Mouse (Mus musculus) frontal cortex, adult (tissue): ENCODE measurements around the gene Btbd1.
"Not testable (repeated sequence)": the region's sequence is repeated elsewhere in the genome, so short reads cannot be mapped to it uniquely, and the experiment has no call there.

ENCODE experiments used
- ATAC-seq: cut with Nextera tagmentation; 2 replicates; pipeline ENCODE4 v1.9.2; 2017; ENCODE audit warnings: mild to moderate bottlenecking, moderate library complexity, mixed read lengths; ENCODE audit not compliant: low TSS enrichment

Gene Btbd1

GRCm38 (mm10) chr7:81849633-81850032 is 20.4 kb upstream of the Btbd1 start:
- no peak for ATAC-seq

GRCm38 (mm10) chr7:81849214-81849613 is 20.0 kb upstream of the Btbd1 start:
- no peak for ATAC-seq

GRCm38 (mm10) chr7:81847777-81848176 is 18.5 kb upstream of the Btbd1 start:
- ATAC-seq = no peak

GRCm38 (mm10) chr7:81847010-81847409 is 17.8 kb upstream of the Btbd1 start:
- ATAC-seq = peak; percentile 50

GRCm38 (mm10) chr7:81846008-81846407 is 16.8 kb upstream of the Btbd1 start:
- no peak for ATAC-seq

- ATAC-seq = no peak
Observed at GRCm38 (mm10) chr7:81845313-81845712, 16.1 kb upstream of the Btbd1 start.

- no peak for ATAC-seq
Observed at GRCm38 (mm10) chr7:81844801-81845200, 15.6 kb upstream of the Btbd1 start.

- no peak for ATAC-seq
Observed at GRCm38 (mm10) chr7:81843903-81844302, 14.7 kb upstream of the Btbd1 start.

GRCm38 (mm10) chr7:81842998-81843397 is 13.8 kb upstream of the Btbd1 start:
- ATAC-seq = no peak

- no peak for ATAC-seq
Observed at GRCm38 (mm10) chr7:81842141-81842540, 12.9 kb upstream of the Btbd1 start.

- no peak for ATAC-seq
Observed at GRCm38 (mm10) chr7:81841439-81841838, 12.2 kb upstream of the Btbd1 start.

GRCm38 (mm10) chr7:81840661-81841181 is 11.5 kb upstream of the Btbd1 start:
- ATAC-seq = peak; percentile 93

- no peak for ATAC-seq
Observed at GRCm38 (mm10) chr7:81839746-81840145, 10.5 kb upstream of the Btbd1 start.

GRCm38 (mm10) chr7:81837771-81838170 is 8.5 kb upstream of the Btbd1 start:
- not testable (repeated sequence) for ATAC-seq

GRCm38 (mm10) chr7:81835430-81835829 is 6.2 kb upstream of the Btbd1 start:
- no peak for ATAC-seq

- ATAC-seq = no peak
Observed at GRCm38 (mm10) chr7:81834847-81835246, 5.6 kb upstream of the Btbd1 start.

- ATAC-seq = peak; percentile 58
Observed at GRCm38 (mm10) chr7:81828681-81829378, 401 bp downstream of the Btbd1 start.

GRCm38 (mm10) chr7:81827806-81828667 is 1.2 kb downstream of the Btbd1 start:
- ATAC-seq = no peak

GRCm38 (mm10) chr7:81825381-81825780 is 3.9 kb downstream of the Btbd1 start:
- ATAC-seq = no peak

- no peak for ATAC-seq
Observed at GRCm38 (mm10) chr7:81824906-81825305, 4.3 kb downstream of the Btbd1 start.

- ATAC-seq = no peak
Observed at GRCm38 (mm10) chr7:81806067-81806466, 23.2 kb downstream of the Btbd1 start.

GRCm38 (mm10) chr7:81789095-81789757 is 40.0 kb downstream of the Btbd1 start, which contains the start of gene 3110040N11Rik:
TSS of gene 3110040N11Rik (minus strand) at chr7:81789478.
- peak; percentile 95 for ATAC-seq
